Mouse (Mus musculus) heart, embryonic 12.5 days (tissue): ENCODE measurements around the gene Elp5. TPM values are rescaled to one million over a fixed set of nuclear protein-coding genes. Genes with fewer than 3 reads are reported as not detected.
A peak's percentile ranks its signal among the peaks of the same experiment; 100 is the strongest.

Experiments used
- ATAC-seq: fragments of 200-750 bp; cut with Nextera tagmentation; 2 replicates; pipeline ENCODE4 v1.8.0; 2017; ENCODE audit warnings: moderate TSS enrichment, moderate library complexity; ENCODE audit not compliant: insufficient number of reproducible peaks, low FRiP score
- H3K27ac ChIP-seq: fragments of 300-500 bp; sonication (generic); 2 replicates; pipeline ENCODE4 v1.5.1; 2016; ENCODE audit warnings: mild to moderate bottlenecking, moderate library complexity; ENCODE audit not compliant: poor library complexity, severe bottlenecking
- H3K27me3 ChIP-seq: fragments of 300-500 bp; sonication (generic); replicated peaks from 2 replicates; pipeline ENCODE4 v1.6.1; 2016; ENCODE audit warnings: mild to moderate bottlenecking, moderate library complexity
- H3K36me3 ChIP-seq: fragments of 300-500 bp; sonication (generic); 2 replicates; pipeline ENCODE4 v1.6.1; 2016; ENCODE audit warnings: mild to moderate bottlenecking, moderate library complexity
- H3K4me1 ChIP-seq: fragments of 300-500 bp; sonication (generic); replicated peaks from 2 replicates; pipeline ENCODE4 v1.6.1; 2016; ENCODE audit warnings: mild to moderate bottlenecking
- H3K4me2 ChIP-seq: fragments of 300-500 bp; sonication (generic); 2 replicates; pipeline ENCODE4 v1.6.1; 2016; ENCODE audit warnings: mild to moderate bottlenecking, moderate library complexity
- H3K4me3 ChIP-seq: fragments of 300-500 bp; sonication (generic); 2 replicates; pipeline ENCODE4 v1.5.1; 2016; ENCODE audit warnings: mild to moderate bottlenecking
- H3K9ac ChIP-seq: fragments of 300-500 bp; sonication (generic); 2 replicates; pipeline ENCODE4 v1.6.1; 2016; ENCODE audit warnings: mild to moderate bottlenecking, moderate library complexity
- H3K9me3 ChIP-seq: fragments of 300-500 bp; sonication (generic); replicated peaks from 2 replicates; pipeline ENCODE4 v1.6.1; 2016; ENCODE audit warnings: mild to moderate bottlenecking, moderate library complexity
- WGBS: fragments of 180-500 bp; shearing (Covaris S2); methylation state at CpG from one replicate; pipeline ENCODE4 v1.1.7; 2016; 5-methylcytosine and 5-hydroxymethylcytosine counted together
- polyA plus RNA-seq: library from polyadenylated mRNA; unstranded; fragments of >200 nt; fragmentation: Nextera tagmentation; extraction: Ambion mirVana; gene quantifications from 2 replicates; pipeline ENCODE4 v1.2.1, GENCODE M21; 2016

The Elp5 gene
- polyA plus RNA-seq, 1 experiment from 2014 or later, result 109 TPM

- no peak for ATAC-seq
These were observed 7.6 kb upstream of the Elp5 start for GRCm38 (mm10) chr11:69989949-69990348.

GRCm38 (mm10) chr11:69984431-69984830 lies 2.1 kb upstream of the Elp5 start:
- no peak for ATAC-seq
- H3K4me3 ChIP-seq, result no peak overlapping the region

More at GRCm38 (mm10) chr11:69989949-69990348, 7.6 kb upstream of the Elp5 start:
- 84% methylated on average over 8 of the region's 8 CpGs for WGBS
- no peaks in the 10 kb centered on the region for H3K9me3 ChIP-seq
- H3K9ac ChIP-seq, result no peak overlapping the region
- peak overlapping the region; percentile 74; the same call in 1 of the 2 replicates for H3K4me2 ChIP-seq
- peaks cover 71% of the 10 kb centered on the region for H3K36me3 ChIP-seq
- H3K4me1 ChIP-seq, result peaks cover 19% of the 10 kb centered on the region
- H3K27me3 ChIP-seq, result no peaks in the 10 kb centered on the region
- peak overlapping the region; percentile 94 for H3K27ac ChIP-seq
- H3K4me3 ChIP-seq, result no peak overlapping the region

GRCm38 (mm10) chr11:69983377-69983776 lies 1.1 kb upstream of the Elp5 start:
- 78% methylated on average over 4 of the region's 4 CpGs for WGBS
- H3K36me3 ChIP-seq, result peaks cover 49% of the 10 kb centered on the region
- ATAC-seq, result no peak

More at GRCm38 (mm10) chr11:69984431-69984830, 2.1 kb upstream of the Elp5 start:
- Histone ChIP-seq H3K36me3 (peaks cover 54% of the 10 kb centered on the region), H3K9me3 (no peaks in the 10 kb centered on the region), H3K4me2 (no peak overlapping the region), H3K27me3 (no peaks in the 10 kb centered on the region), H3K9ac (no peak overlapping the region), H3K27ac (no peak overlapping the region), H3K4me1 (peaks cover 23% of the 10 kb centered on the region)
- 90% methylated on average over 8 of the region's 8 CpGs for WGBS

GRCm38 (mm10) chr11:69982877-69983276 lies 560 bp upstream of the Elp5 start:
- Histone ChIP-seq H3K36me3 (peaks cover 48% of the 10 kb centered on the region), H3K27me3 (no peaks in the 10 kb centered on the region), H3K4me1 (peaks cover 24% of the 10 kb centered on the region), H3K9ac (peak overlapping the region; percentile 98), H3K4me3 (peak overlapping the region; percentile 87), H3K9me3 (no peaks in the 10 kb centered on the region), H3K4me2 (peak overlapping the region; percentile 94), H3K27ac (peak overlapping the region; percentile 99)
- 14% methylated on average over 5 of the region's 5 CpGs for WGBS
- ATAC-seq, result no peak

More at GRCm38 (mm10) chr11:69983377-69983776, 1.1 kb upstream of the Elp5 start:
- H3K27ac ChIP-seq, result peak overlapping the region; percentile 99
- H3K4me2 ChIP-seq, result peak overlapping the region; percentile 94
- H3K9ac ChIP-seq, result peak overlapping the region; percentile 98
- H3K9me3 ChIP-seq, result no peaks in the 10 kb centered on the region
- peaks cover 24% of the 10 kb centered on the region for H3K4me1 ChIP-seq
- peak overlapping the region; percentile 87 for H3K4me3 ChIP-seq
- no peaks in the 10 kb centered on the region for H3K27me3 ChIP-seq

GRCm38 (mm10) chr11:69981141-69981762 lies 1.1 kb downstream of the Elp5 start, which contains the start of gene Ctdnep1:
Gene Ctdnep1, plus strand, starts transcription at chr11:69981156.
- Histone ChIP-seq H3K4me1 (peaks cover 24% of the 10 kb centered on the region), H3K27me3 (no peaks in the 10 kb centered on the region), H3K4me2 (peak within 1 kb of the TSS; percentile 94), H3K36me3 (peaks cover 44% of the 10 kb centered on the region), H3K27ac (peak within 1 kb of the TSS; percentile 99), H3K4me3 (peak within 1 kb of the TSS; percentile 87), H3K9ac (peak within 1 kb of the TSS; percentile 98), H3K9me3 (no peaks in the 10 kb centered on the region)
- under 1% methylated on average over 43 of the region's 43 CpGs for WGBS
- ATAC-seq, result 0 out of 2 replicates have a peak, but pooled peaks have one; percentile 0

- Histone ChIP-seq H3K27me3 (no peaks in the 10 kb centered on the region), H3K9ac (peak overlapping the region; percentile 98), H3K36me3 (peaks cover 46% of the 10 kb centered on the region), H3K27ac (peak overlapping the region; percentile 99), H3K9me3 (no peaks in the 10 kb centered on the region), H3K4me1 (peaks cover 24% of the 10 kb centered on the region), H3K4me3 (peak overlapping the region; percentile 87), H3K4me2 (peak overlapping the region; percentile 94)
- under 1% methylated on average over 41 of the region's 60 CpGs for WGBS
- peak; percentile 96 for ATAC-seq
These were observed 1.8 kb downstream of the Elp5 start for GRCm38 (mm10) chr11:69980196-69981140.

- Histone ChIP-seq H3K9me3 (no peaks in the 10 kb centered on the region), H3K36me3 (peaks cover 46% of the 10 kb centered on the region), H3K9ac (peak overlapping the region; percentile 89), H3K27ac (peak overlapping the region; percentile 99), H3K4me2 (peak overlapping the region; percentile 94), H3K27me3 (no peaks in the 10 kb centered on the region), H3K4me3 (peak overlapping the region; percentile 87), H3K4me1 (peaks cover 24% of the 10 kb centered on the region)
- 2% methylated on average over 16 of the region's 16 CpGs for WGBS
- no peak for ATAC-seq
These were observed 2.5 kb downstream of the Elp5 start for GRCm38 (mm10) chr11:69979827-69980195.

GRCm38 (mm10) chr11:69976271-69976670 lies 6.0 kb downstream of the Elp5 start:
- WGBS, result 35% methylated on average over 4 of the region's 4 CpGs
- H3K27ac ChIP-seq, result no peak overlapping the region
- no peak overlapping the region for H3K9ac ChIP-seq
- no peak overlapping the region for H3K4me2 ChIP-seq
- no peak for ATAC-seq
- peaks cover 68% of the 10 kb centered on the region for H3K36me3 ChIP-seq
- peaks cover 4% of the 10 kb centered on the region for H3K4me1 ChIP-seq
- H3K27me3 ChIP-seq, result no peaks in the 10 kb centered on the region
- no peak overlapping the region for H3K4me3 ChIP-seq
- no peaks in the 10 kb centered on the region for H3K9me3 ChIP-seq

- Histone ChIP-seq H3K4me3 (no peak overlapping the region), H3K4me2 (no peak overlapping the region), H3K4me1 (peaks cover 4% of the 10 kb centered on the region), H3K9me3 (no peaks in the 10 kb centered on the region), H3K9ac (no peak overlapping the region), H3K36me3 (peaks cover 77% of the 10 kb centered on the region), H3K27me3 (no peaks in the 10 kb centered on the region), H3K27ac (no peak overlapping the region)
- no peak for ATAC-seq
- 92% methylated on average over 2 of the region's 2 CpGs for WGBS
These were observed 7.4 kb downstream of the Elp5 start for GRCm38 (mm10) chr11:69974907-69975306.

GRCm38 (mm10) chr11:69970775-69971174 lies 11.5 kb downstream of the Elp5 start:
- Histone ChIP-seq H3K4me2 (no peak overlapping the region), H3K4me3 (no peak overlapping the region), H3K36me3 (peaks cover 73% of the 10 kb centered on the region), H3K9ac (no peak overlapping the region), H3K27me3 (peaks cover 26% of the 10 kb centered on the region), H3K9me3 (no peaks in the 10 kb centered on the region), H3K4me1 (peaks cover 13% of the 10 kb centered on the region), H3K27ac (no peak overlapping the region)
- 78% methylated on average over 3 of the region's 3 CpGs for WGBS
- no peak for ATAC-seq

- H3K27ac ChIP-seq, result no peak overlapping the region
- H3K9ac ChIP-seq, result no peak overlapping the region
- ATAC-seq, result no peak
- no peak overlapping the region for H3K4me2 ChIP-seq
- peaks cover 30% of the 10 kb centered on the region for H3K27me3 ChIP-seq
- peaks cover 17% of the 10 kb centered on the region for H3K4me1 ChIP-seq
- H3K9me3 ChIP-seq, result no peaks in the 10 kb centered on the region
- H3K4me3 ChIP-seq, result no peak overlapping the region
- H3K36me3 ChIP-seq, result peaks cover 67% of the 10 kb centered on the region
- 83% methylated on average over 6 of the region's 6 CpGs for WGBS
These were observed 12.1 kb downstream of the Elp5 start for GRCm38 (mm10) chr11:69970222-69970621.
